Mouse (Mus musculus) cerebellum, adult 2 months (tissue): ENCODE measurements around the gene Abhd14b.

Experiments used
- CTCF ChIP-seq: fragments of 200-500 bp; IDR thresholded peaks from 2 replicates; pipeline ENCODE4 v1.5.1; 2011; ENCODE audit warnings: low read depth, mild to moderate bottlenecking, control low read depth, low read length, moderate library complexity, borderline replicate concordance; ENCODE audit not compliant: insufficient read depth
- POLR2A ChIP-seq: fragments of 200-500 bp; IDR thresholded peaks from 2 replicates; pipeline ENCODE4 v1.6.1; 2011; ENCODE audit warnings: low read length, control low read depth, borderline replicate concordance; ENCODE audit not compliant: insufficient read depth

DNA sequence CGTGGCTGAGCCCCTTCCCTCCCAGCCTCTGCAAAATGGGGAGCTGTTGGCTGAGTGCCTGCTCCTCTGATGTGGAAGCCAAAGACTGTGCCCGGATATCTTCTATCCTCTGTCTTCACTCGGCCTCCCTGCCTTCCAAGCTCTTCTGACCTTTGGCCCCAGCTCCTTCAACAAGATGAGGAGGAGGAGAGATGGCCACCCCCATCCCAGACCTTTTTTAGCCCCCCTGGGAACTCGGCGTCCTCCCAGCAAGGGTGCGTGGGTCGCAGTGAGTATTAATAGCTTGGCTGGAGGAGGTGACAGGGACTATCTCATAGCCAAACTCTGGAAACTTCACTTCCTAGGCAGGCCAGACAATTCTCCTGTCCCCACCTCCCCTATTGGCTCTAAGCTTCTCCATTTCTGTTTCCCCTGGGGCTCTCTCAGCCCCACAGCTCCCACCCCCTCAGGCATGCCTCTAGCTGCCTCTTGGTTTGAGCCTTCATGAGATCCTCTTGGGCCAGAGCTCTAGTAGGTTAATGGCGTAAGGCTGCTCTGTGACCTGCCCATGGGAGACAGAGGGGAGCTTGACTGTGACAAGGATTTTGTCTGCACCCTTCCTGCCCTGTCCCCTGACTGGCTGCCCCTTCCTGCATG lies 40.7 kb upstream of the Abhd14b start:
- TF ChIP-seq POLR2A (no peak), CTCF (no peak)
